Mouse (Mus musculus) urinary bladder, postnatal 10 days (tissue): ENCODE results near the gene Prdx3.
A peak's percentile ranks its signal among the peaks of the same experiment; 100 is the strongest.

ENCODE experiments used
- DNase-seq: peaks from one replicate; pipeline ENCODE4 v3.0.0; 2022; ENCODE audit warnings: low spot score

Gene Prdx3

GRCm38 (mm10) chr19:60874064-60874694 lies at the start of gene Prdx3:
Gene Prdx3 (minus strand): TSS chr19:60874556.
- peak; percentile 84 for DNase-seq

GRCm38 (mm10) chr19:60916869-60917570 lies 42.7 kb upstream of the Prdx3 start:
- DNase-seq = no peak

GRCm38 (mm10) chr19:60915862-60916261 lies 41.5 kb upstream of the Prdx3 start:
- DNase-seq = no peak

GRCm38 (mm10) chr19:60915236-60915635 lies 40.9 kb upstream of the Prdx3 start:
- DNase-seq = no peak

GRCm38 (mm10) chr19:60911653-60912052 lies 37.3 kb upstream of the Prdx3 start:
- DNase-seq = no peak

- no peak for DNase-seq
These were observed 35.9 kb upstream of the Prdx3 start for GRCm38 (mm10) chr19:60910304-60910703.

- no peak for DNase-seq
These were observed 31.1 kb upstream of the Prdx3 start for GRCm38 (mm10) chr19:60905477-60905876.

- DNase-seq = no peak
These were observed 29.6 kb upstream of the Prdx3 start for GRCm38 (mm10) chr19:60903971-60904370.

- DNase-seq = no peak
These were observed 28.8 kb upstream of the Prdx3 start for GRCm38 (mm10) chr19:60903139-60903538.

- no peak for DNase-seq
These were observed 21.0 kb upstream of the Prdx3 start for GRCm38 (mm10) chr19:60895251-60895880.

GRCm38 (mm10) chr19:60891934-60892547 lies 17.7 kb upstream of the Prdx3 start:
- DNase-seq = no peak

- DNase-seq = no peak
These were observed 16.7 kb upstream of the Prdx3 start for GRCm38 (mm10) chr19:60891123-60891470.

GRCm38 (mm10) chr19:60890391-60891122 lies 16.2 kb upstream of the Prdx3 start:
- no peak for DNase-seq

- peak; percentile 75 for DNase-seq
These were observed 15.5 kb upstream of the Prdx3 start, which contains the start of gene Grk5 for GRCm38 (mm10) chr19:60889714-60890315. Gene Grk5 (plus strand): TSS chr19:60889749.

GRCm38 (mm10) chr19:60889101-60889713 lies 14.9 kb upstream of the Prdx3 start:
- no peak for DNase-seq

GRCm38 (mm10) chr19:60887637-60888036 lies 13.3 kb upstream of the Prdx3 start:
- DNase-seq = no peak

GRCm38 (mm10) chr19:60883129-60883528 lies 8.8 kb upstream of the Prdx3 start:
- no peak for DNase-seq

GRCm38 (mm10) chr19:60873501-60873900 lies 855 bp downstream of the Prdx3 start:
- no peak for DNase-seq

- no peak for DNase-seq
These were observed 2.1 kb downstream of the Prdx3 start for GRCm38 (mm10) chr19:60872272-60872671.

- DNase-seq = no peak
These were observed 3.0 kb downstream of the Prdx3 start for GRCm38 (mm10) chr19:60871366-60871765.

- DNase-seq = no peak
These were observed 3.9 kb downstream of the Prdx3 start for GRCm38 (mm10) chr19:60870489-60870888.
